Mouse (Mus musculus) thymus, adult 2 months (tissue): ENCODE data around the gene Cd4.

ENCODE experiments used
- CTCF ChIP-seq: fragments of 200-500 bp; IDR thresholded peaks from 2 replicates; pipeline ENCODE4 v1.5.1; 2012; ENCODE audit warnings: mild to moderate bottlenecking, control low read depth, low read length, moderate library complexity, borderline replicate concordance; ENCODE audit not compliant: control insufficient read depth, poor library complexity, insufficient read depth; ENCODE audit errors: extremely low read depth
- POLR2A ChIP-seq: fragments of 200-500 bp; IDR thresholded peaks from 2 replicates; pipeline ENCODE4 v1.6.1; 2012; ENCODE audit warnings: mild to moderate bottlenecking, low read length, control low read depth, moderate library complexity; ENCODE audit not compliant: control insufficient read depth, poor library complexity, insufficient read depth; ENCODE audit errors: extremely low read depth

DNA sequence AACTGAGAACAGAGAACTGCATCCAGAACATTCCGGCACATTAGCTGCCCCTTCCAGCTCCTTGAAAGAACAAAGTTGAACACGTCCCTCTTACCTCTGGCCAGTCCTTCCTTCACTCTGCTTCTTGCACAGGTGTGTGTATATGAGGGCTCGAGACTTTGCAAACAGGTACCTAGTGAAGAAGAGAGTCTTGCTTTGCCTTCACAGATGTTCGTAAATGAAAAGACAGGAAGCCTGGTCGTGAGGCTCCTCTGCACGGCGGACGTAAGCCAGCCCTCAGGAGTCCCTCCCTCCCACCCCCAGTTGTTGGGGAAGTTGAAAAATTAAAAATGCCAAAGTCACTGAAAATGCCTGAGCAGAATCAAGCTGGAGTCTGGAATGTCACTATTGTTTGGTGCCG, at the start of gene Cd4:
- TF ChIP-seq POLR2A: no peak
- TF ChIP-seq CTCF: no peak
